Mouse (Mus musculus) heart, embryonic 12.5 days (tissue): ENCODE measurements around the gene Mre11a. TPM values are rescaled to one million over a fixed set of nuclear protein-coding genes. Genes with fewer than 3 reads are reported as not detected.

ENCODE experiments used
- ATAC-seq: fragments of 200-750 bp; cut with Nextera tagmentation; 2 replicates; pipeline ENCODE4 v1.8.0; 2017; ENCODE audit warnings: moderate TSS enrichment, moderate library complexity; ENCODE audit not compliant: insufficient number of reproducible peaks, low FRiP score
- H3K27ac ChIP-seq: fragments of 300-500 bp; sonication (generic); 2 replicates; pipeline ENCODE4 v1.5.1; 2016; ENCODE audit warnings: mild to moderate bottlenecking, moderate library complexity; ENCODE audit not compliant: poor library complexity, severe bottlenecking
- H3K27me3 ChIP-seq: fragments of 300-500 bp; sonication (generic); replicated peaks from 2 replicates; pipeline ENCODE4 v1.6.1; 2016; ENCODE audit warnings: mild to moderate bottlenecking, moderate library complexity
- H3K36me3 ChIP-seq: fragments of 300-500 bp; sonication (generic); 2 replicates; pipeline ENCODE4 v1.6.1; 2016; ENCODE audit warnings: mild to moderate bottlenecking, moderate library complexity
- H3K4me1 ChIP-seq: fragments of 300-500 bp; sonication (generic); replicated peaks from 2 replicates; pipeline ENCODE4 v1.6.1; 2016; ENCODE audit warnings: mild to moderate bottlenecking
- H3K4me2 ChIP-seq: fragments of 300-500 bp; sonication (generic); 2 replicates; pipeline ENCODE4 v1.6.1; 2016; ENCODE audit warnings: mild to moderate bottlenecking, moderate library complexity
- H3K4me3 ChIP-seq: fragments of 300-500 bp; sonication (generic); 2 replicates; pipeline ENCODE4 v1.5.1; 2016; ENCODE audit warnings: mild to moderate bottlenecking
- H3K9ac ChIP-seq: fragments of 300-500 bp; sonication (generic); 2 replicates; pipeline ENCODE4 v1.6.1; 2016; ENCODE audit warnings: mild to moderate bottlenecking, moderate library complexity
- H3K9me3 ChIP-seq: fragments of 300-500 bp; sonication (generic); replicated peaks from 2 replicates; pipeline ENCODE4 v1.6.1; 2016; ENCODE audit warnings: mild to moderate bottlenecking, moderate library complexity
- WGBS: fragments of 180-500 bp; shearing (Covaris S2); methylation state at CpG from one replicate; pipeline ENCODE4 v1.1.7; 2016; 5-methylcytosine and 5-hydroxymethylcytosine counted together
- polyA plus RNA-seq: library from polyadenylated mRNA; unstranded; fragments of >200 nt; fragmentation: Nextera tagmentation; extraction: Ambion mirVana; gene quantifications from 2 replicates; pipeline ENCODE4 v1.2.1, GENCODE M21; 2016

Mre11a gene
- polyA plus RNA-seq, 1 experiment from 2014 or later = 23.6 TPM

- Histone ChIP-seq H3K9ac (no peak overlapping the region), H3K4me2 (no peak overlapping the region), H3K36me3 (no peaks in the 10 kb centered on the region), H3K4me3 (no peak overlapping the region), H3K27me3 (peaks cover 32% of the 10 kb centered on the region), H3K9me3 (no peaks in the 10 kb centered on the region), H3K4me1 (no peaks in the 10 kb centered on the region; the same call in 1 of the 2 replicates), H3K27ac (no peak overlapping the region)
- 74% methylated on average over 4 of the region's 4 CpGs for WGBS
- ATAC-seq = no peak
Observed at GRCm38 (mm10) chr9:14854585-14854984, 70.1 kb downstream of the Mre11a start.

- H3K4me1 ChIP-seq = no peaks in the 10 kb centered on the region; the same call in 1 of the 2 replicates
- H3K27ac ChIP-seq = no peak overlapping the region
- H3K4me3 ChIP-seq = no peak overlapping the region
- H3K9ac ChIP-seq = no peak overlapping the region
- peaks cover 57% of the 10 kb centered on the region for H3K27me3 ChIP-seq
- no peak overlapping the region for H3K4me2 ChIP-seq
- WGBS = 45% methylated on average over 4 of the region's 4 CpGs
- H3K36me3 ChIP-seq = no peaks in the 10 kb centered on the region
- H3K9me3 ChIP-seq = no peaks in the 10 kb centered on the region
- no peak for ATAC-seq
Observed at GRCm38 (mm10) chr9:14856922-14857654, 72.6 kb downstream of the Mre11a start.

GRCm38 (mm10) chr9:14858170-14858706 is 73.8 kb downstream of the Mre11a start:
- H3K4me1 ChIP-seq = no peaks in the 10 kb centered on the region; the same call in 1 of the 2 replicates
- no peak overlapping the region for H3K4me2 ChIP-seq
- H3K9me3 ChIP-seq = no peaks in the 10 kb centered on the region
- WGBS = 61% methylated on average over 7 of the region's 7 CpGs
- no peak overlapping the region for H3K27ac ChIP-seq
- H3K4me3 ChIP-seq = no peak overlapping the region
- no peaks in the 10 kb centered on the region for H3K36me3 ChIP-seq
- ATAC-seq = no peak
- peaks cover 69% of the 10 kb centered on the region for H3K27me3 ChIP-seq
- H3K9ac ChIP-seq = no peak overlapping the region

- WGBS = 87% methylated on average over 3 of the region's 3 CpGs
- Histone ChIP-seq H3K27ac (no peak overlapping the region), H3K36me3 (no peaks in the 10 kb centered on the region), H3K9ac (no peak overlapping the region), H3K27me3 (peaks cover 74% of the 10 kb centered on the region), H3K4me3 (no peak overlapping the region), H3K9me3 (no peaks in the 10 kb centered on the region), H3K4me2 (no peak overlapping the region), H3K4me1 (no peaks in the 10 kb centered on the region; the same call in 1 of the 2 replicates)
- ATAC-seq = no peak
Observed at GRCm38 (mm10) chr9:14858782-14859181, 74.3 kb downstream of the Mre11a start.

- peak within 1 kb of the TSS; percentile 82 for H3K4me2 ChIP-seq
- 2% methylated on average over 47 of the region's 47 CpGs for WGBS
- no peak within 1 kb of the TSS for H3K27ac ChIP-seq
- H3K9me3 ChIP-seq = no peaks in the 10 kb centered on the region
- peak within 1 kb of the TSS; percentile 44 for H3K9ac ChIP-seq
- ATAC-seq = peak; percentile 53; the same call in 1 of the 2 replicates
- H3K4me1 ChIP-seq = no peaks in the 10 kb centered on the region; the same call in 1 of the 2 replicates
- peak within 1 kb of the TSS; percentile 48 for H3K4me3 ChIP-seq
- H3K27me3 ChIP-seq = peaks cover 80% of the 10 kb centered on the region
- no peaks in the 10 kb centered on the region for H3K36me3 ChIP-seq
Observed at GRCm38 (mm10) chr9:14859868-14860639, 75.6 kb downstream of the Mre11a start, which contains the start of gene Gpr83. Gene Gpr83, plus strand, starts transcription at chr9:14860210.

GRCm38 (mm10) chr9:14863126-14863525 is 78.7 kb downstream of the Mre11a start:
- Histone ChIP-seq H3K36me3 (no peaks in the 10 kb centered on the region), H3K4me2 (no peak overlapping the region), H3K27ac (no peak overlapping the region), H3K4me1 (no peaks in the 10 kb centered on the region; the same call in 1 of the 2 replicates), H3K9ac (no peak overlapping the region), H3K4me3 (no peak overlapping the region), H3K27me3 (peaks cover 67% of the 10 kb centered on the region), H3K9me3 (no peaks in the 10 kb centered on the region)
- WGBS = 77% methylated on average over 3 of the region's 3 CpGs
- no peak for ATAC-seq

- Histone ChIP-seq H3K4me2 (no peak overlapping the region), H3K9ac (no peak overlapping the region), H3K9me3 (no peaks in the 10 kb centered on the region), H3K4me1 (no peaks in the 10 kb centered on the region; the same call in 1 of the 2 replicates), H3K27ac (no peak overlapping the region), H3K27me3 (peaks cover 51% of the 10 kb centered on the region), H3K4me3 (no peak overlapping the region), H3K36me3 (no peaks in the 10 kb centered on the region)
- no peak for ATAC-seq
- 78% methylated on average over 9 of the region's 9 CpGs for WGBS
Observed at GRCm38 (mm10) chr9:14864726-14865125, 80.3 kb downstream of the Mre11a start.

- H3K4me3 ChIP-seq = no peak overlapping the region
- no peak overlapping the region for H3K4me2 ChIP-seq
- H3K9me3 ChIP-seq = no peaks in the 10 kb centered on the region
- ATAC-seq = no peak
- no peak overlapping the region for H3K9ac ChIP-seq
- H3K4me1 ChIP-seq = no peaks in the 10 kb centered on the region
- no peak overlapping the region for H3K27ac ChIP-seq
- H3K36me3 ChIP-seq = no peaks in the 10 kb centered on the region
- peaks cover 28% of the 10 kb centered on the region for H3K27me3 ChIP-seq
- WGBS = 27% methylated on average over 7 of the region's 7 CpGs
Observed at GRCm38 (mm10) chr9:14866957-14867356, 82.5 kb downstream of the Mre11a start.

GRCm38 (mm10) chr9:14868326-14868725 is 83.9 kb downstream of the Mre11a start:
- peaks cover 7% of the 10 kb centered on the region; the same call in 1 of the 2 replicates for H3K4me1 ChIP-seq
- no peaks in the 10 kb centered on the region for H3K36me3 ChIP-seq
- H3K4me2 ChIP-seq = no peak overlapping the region
- H3K9me3 ChIP-seq = no peaks in the 10 kb centered on the region
- H3K27me3 ChIP-seq = peaks cover 15% of the 10 kb centered on the region
- no peak overlapping the region for H3K9ac ChIP-seq
- H3K27ac ChIP-seq = no peak overlapping the region
- ATAC-seq = no peak
- H3K4me3 ChIP-seq = no peak overlapping the region
- WGBS = 88% methylated on average over 8 of the region's 8 CpGs

GRCm38 (mm10) chr9:14870377-14870776 is 85.9 kb downstream of the Mre11a start:
- 85% methylated on average over 2 of the region's 2 CpGs for WGBS
- H3K36me3 ChIP-seq = no peaks in the 10 kb centered on the region
- ATAC-seq = no peak
- H3K27ac ChIP-seq = no peak overlapping the region
- H3K27me3 ChIP-seq = peaks cover 4% of the 10 kb centered on the region; the same call in 1 of the 2 replicates
- H3K9me3 ChIP-seq = no peaks in the 10 kb centered on the region
- no peak overlapping the region for H3K4me2 ChIP-seq
- H3K9ac ChIP-seq = no peak overlapping the region
- peaks cover 7% of the 10 kb centered on the region; the same call in 1 of the 2 replicates for H3K4me1 ChIP-seq
- H3K4me3 ChIP-seq = no peak overlapping the region

- WGBS = 85% methylated on average over 10 of the region's 10 CpGs
- Histone ChIP-seq H3K4me2 (no peak overlapping the region), H3K4me3 (no peak overlapping the region), H3K4me1 (peaks cover 7% of the 10 kb centered on the region; the same call in 1 of the 2 replicates), H3K9ac (no peak overlapping the region), H3K27me3 (peaks cover 4% of the 10 kb centered on the region; the same call in 1 of the 2 replicates), H3K9me3 (no peaks in the 10 kb centered on the region), H3K27ac (no peak overlapping the region), H3K36me3 (no peaks in the 10 kb centered on the region)
- no peak for ATAC-seq
Observed at GRCm38 (mm10) chr9:14870802-14871201, 86.3 kb downstream of the Mre11a start.
